Mouse (Mus musculus) midbrain, embryonic 14.5 days (tissue): ENCODE measurements around the gene Tmem41b. TPM values are rescaled to one million over a fixed set of nuclear protein-coding genes. Genes with fewer than 3 reads are reported as not detected.
A peak's percentile ranks its signal among the peaks of the same experiment; 100 is the strongest.
"Not testable (repeated sequence)": the region's sequence is repeated elsewhere in the genome, so short reads cannot be mapped to it uniquely, and the experiment has no call there.

Experiments
- ATAC-seq: fragments of 200-750 bp; cut with Nextera tagmentation; 2 replicates; pipeline ENCODE4 v1.8.0; 2017; ENCODE audit warnings: moderate number of reproducible peaks, moderate library complexity; ENCODE audit not compliant: low FRiP score, low TSS enrichment
- DNase-seq: peaks from one replicate; pipeline ENCODE4 v3.0.0-alpha.2; 2015
- H3K27ac ChIP-seq: fragments of 300-500 bp; sonication (generic); replicated peaks from 2 replicates; pipeline ENCODE4 v1.5.1; 2014; ENCODE audit warnings: mild to moderate bottlenecking, low read depth, low read length, moderate library complexity
- H3K27me3 ChIP-seq: fragments of 300-500 bp; sonication (generic); 2 replicates; pipeline ENCODE4 v1.6.1; 2014; ENCODE audit warnings: low read length, control low read depth, mixed read lengths; ENCODE audit not compliant: control insufficient read depth, insufficient read depth
- H3K36me3 ChIP-seq: fragments of 300-500 bp; sonication (generic); 2 replicates; pipeline ENCODE4 v1.6.1; 2014; ENCODE audit warnings: low read length, control low read depth; ENCODE audit not compliant: control insufficient read depth, insufficient read depth
- H3K4me1 ChIP-seq: fragments of 300-500 bp; sonication (generic); 2 replicates; pipeline ENCODE4 v1.6.1; 2014; ENCODE audit warnings: mild to moderate bottlenecking, antibody characterized with exemption, low read length, control low read depth; ENCODE audit not compliant: control insufficient read depth, insufficient read depth
- H3K4me2 ChIP-seq: fragments of 300-500 bp; sonication (generic); 2 replicates; pipeline ENCODE4 v1.6.1; 2014; ENCODE audit warnings: mild to moderate bottlenecking, low read length, moderate library complexity
- H3K4me3 ChIP-seq: fragments of 300-500 bp; sonication (generic); replicated peaks from 2 replicates; pipeline ENCODE4 v1.5.1; 2014; ENCODE audit warnings: low read depth, low read length
- H3K9ac ChIP-seq: fragments of 300-500 bp; sonication (generic); replicated peaks from 2 replicates; pipeline ENCODE4 v1.6.1; 2014; ENCODE audit warnings: mild to moderate bottlenecking, low read length, moderate library complexity
- H3K9me3 ChIP-seq: fragments of 300-500 bp; sonication (generic); 2 replicates; pipeline ENCODE4 v1.6.1; 2016; ENCODE audit warnings: low read length, control low read depth, mixed read lengths; ENCODE audit not compliant: control insufficient read depth
- WGBS: fragments of 180-500 bp; shearing (Covaris S2); extraction: QIAGEN DNeasy Blood & Tissue Kit; methylation state at CpG from one replicate; pipeline ENCODE4 v1.1.7; 2014; 5-methylcytosine and 5-hydroxymethylcytosine counted together
- polyA plus RNA-seq: library from polyadenylated mRNA; unstranded; fragments of >200 nt; fragmentation: Nextera tagmentation; extraction: Ambion mirVana; gene quantifications from 2 replicates; pipeline ENCODE4 v1.2.1, GENCODE M21; 2014

Gene Tmem41b
- polyA plus RNA-seq, 1 experiment from 2014 or later: 71.6 TPM

DNA sequence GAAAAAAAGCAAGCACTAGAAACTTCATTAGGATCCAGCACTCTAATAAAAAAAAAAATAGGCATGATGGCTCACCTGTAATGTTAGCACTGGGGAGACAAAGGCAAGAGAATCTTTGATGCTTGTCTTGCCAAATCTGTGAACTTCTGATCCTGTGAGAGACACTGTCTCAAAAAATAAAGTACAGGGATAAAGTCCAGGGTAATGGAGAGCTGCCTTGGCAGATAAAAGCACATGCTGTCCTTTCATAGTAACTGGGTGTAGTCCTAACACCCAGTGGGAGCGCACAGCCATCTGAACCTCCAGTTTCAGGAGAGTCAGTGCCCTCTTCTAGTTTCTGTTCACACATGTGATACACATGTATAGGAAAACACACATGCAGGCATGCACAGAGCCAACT lies 4.6 kb upstream of the Tmem41b start:
- H3K9ac ChIP-seq: no peak overlapping the region
- ATAC-seq: no peak
- no peak overlapping the region for H3K27ac ChIP-seq
- H3K4me2 ChIP-seq: no peak overlapping the region
- 90% methylated on average over 1 of the region's 1 CpGs for WGBS
- no peak for DNase-seq
- H3K27me3 ChIP-seq: no peaks in the 10 kb centered on the region
- no peaks in the 10 kb centered on the region for H3K36me3 ChIP-seq
- no peak overlapping the region for H3K4me3 ChIP-seq
- no peaks in the 10 kb centered on the region for H3K4me1 ChIP-seq
- no peaks in the 10 kb centered on the region for H3K9me3 ChIP-seq

- peaks cover 12% of the 10 kb centered on the region for H3K4me1 ChIP-seq
- ATAC-seq (peak; percentile 99), DNase-seq (peak; percentile 99)
- H3K4me3 ChIP-seq: peak overlapping the region; percentile 49
- H3K4me2 ChIP-seq: peak overlapping the region; percentile 73
- H3K27me3 ChIP-seq: no peaks in the 10 kb centered on the region
- WGBS: under 1% methylated on average over 43 of the region's 43 CpGs
- H3K9ac ChIP-seq: peak overlapping the region; percentile 64
- H3K9me3 ChIP-seq: no peaks in the 10 kb centered on the region
- H3K27ac ChIP-seq: peak overlapping the region; percentile 77
- peaks cover 11% of the 10 kb centered on the region for H3K36me3 ChIP-seq
These were observed 528 bp downstream of the Tmem41b start for GRCm38 (mm10) chr7:109986133-109986669.

- Histone ChIP-seq H3K27me3 (no peaks in the 10 kb centered on the region), H3K4me3 (peak overlapping the region; percentile 49), H3K9ac (peak overlapping the region; percentile 64), H3K36me3 (peaks cover 11% of the 10 kb centered on the region), H3K27ac (peak overlapping the region; percentile 66; the same call in 1 of the 2 replicates), H3K4me2 (peak overlapping the region; percentile 73), H3K9me3 (no peaks in the 10 kb centered on the region), H3K4me1 (peaks cover 12% of the 10 kb centered on the region)
- ATAC-seq (no peak), DNase-seq (peak; percentile 23)
- WGBS: under 1% methylated on average over 27 of the region's 27 CpGs
These were observed 1.0 kb downstream of the Tmem41b start for GRCm38 (mm10) chr7:109985661-109986132.

GRCm38 (mm10) chr7:109984608-109985007 lies 2.1 kb downstream of the Tmem41b start:
- H3K9me3 ChIP-seq, DNase-seq, H3K27ac ChIP-seq, H3K27me3 ChIP-seq, ATAC-seq, H3K9ac ChIP-seq: not testable (repeated sequence)
- peaks cover 12% of the 10 kb centered on the region for H3K4me1 ChIP-seq
- peak overlapping the region; percentile 49; the same call in 1 of the 2 replicates for H3K4me3 ChIP-seq
- H3K36me3 ChIP-seq: peaks cover 22% of the 10 kb centered on the region
- peak overlapping the region; percentile 73 for H3K4me2 ChIP-seq
- 58% methylated on average over 5 of the region's 5 CpGs for WGBS

GRCm38 (mm10) chr7:109977131-109977530 lies 9.6 kb downstream of the Tmem41b start:
- H3K9me3 ChIP-seq, H3K27me3 ChIP-seq, H3K9ac ChIP-seq, H3K4me2 ChIP-seq, H3K27ac ChIP-seq, H3K4me1 ChIP-seq, ATAC-seq, H3K4me3 ChIP-seq: not testable (repeated sequence)
- DNase-seq: peak; percentile 39
- 66% methylated on average over 5 of the region's 5 CpGs for WGBS
- H3K36me3 ChIP-seq: peaks cover 76% of the 10 kb centered on the region

DNA sequence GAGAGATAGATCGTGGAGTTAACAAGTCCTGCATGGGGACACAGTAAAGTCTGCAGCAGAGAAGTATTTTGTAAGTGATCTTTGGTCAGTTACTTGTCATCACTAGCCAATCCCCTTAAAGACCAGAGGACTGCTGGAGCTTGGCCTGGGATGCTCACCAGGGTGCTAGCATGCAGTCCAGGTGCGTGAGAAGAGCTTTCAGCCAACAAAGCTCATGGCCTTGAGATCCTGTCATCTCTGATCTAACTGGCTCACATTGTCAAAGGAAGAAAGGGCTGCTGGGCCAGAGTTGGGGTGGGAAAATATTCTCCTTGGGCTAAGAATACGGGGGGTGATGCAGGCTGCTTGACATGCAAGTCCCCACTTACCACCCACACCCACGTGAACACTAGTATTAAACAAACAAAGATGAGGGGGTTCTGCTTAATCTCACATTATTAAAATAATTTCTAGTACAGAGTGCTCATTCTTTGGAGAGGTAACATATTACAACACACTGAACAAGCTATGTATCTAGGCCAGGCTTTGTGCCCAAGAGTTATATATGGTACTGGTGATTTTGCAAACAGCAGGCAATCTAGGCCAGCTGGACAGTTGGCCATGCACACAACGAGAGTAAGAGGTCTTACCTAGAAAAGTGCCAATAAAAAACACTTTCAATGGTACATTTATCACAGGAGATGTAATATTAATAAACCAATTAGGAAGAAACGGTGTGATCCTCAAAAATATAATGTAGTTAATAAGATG lies 10.6 kb downstream of the Tmem41b start:
- H3K27me3 ChIP-seq: no peaks in the 10 kb centered on the region
- peaks cover 68% of the 10 kb centered on the region for H3K36me3 ChIP-seq
- DNase-seq (no peak), ATAC-seq (no peak)
- H3K4me2 ChIP-seq: no peak overlapping the region
- no peak overlapping the region for H3K27ac ChIP-seq
- H3K9ac ChIP-seq: no peak overlapping the region
- no peak overlapping the region for H3K4me3 ChIP-seq
- H3K4me1 ChIP-seq: no peaks in the 10 kb centered on the region
- no peaks in the 10 kb centered on the region for H3K9me3 ChIP-seq
- WGBS: 94% methylated on average over 6 of the region's 6 CpGs

GRCm38 (mm10) chr7:109969542-109969941 lies 17.2 kb downstream of the Tmem41b start:
- Histone ChIP-seq H3K4me1 (no peaks in the 10 kb centered on the region), H3K4me3 (no peak overlapping the region), H3K9ac (no peak overlapping the region), H3K9me3 (no peaks in the 10 kb centered on the region), H3K4me2 (no peak overlapping the region), H3K27me3 (no peaks in the 10 kb centered on the region), H3K36me3 (peaks cover 11% of the 10 kb centered on the region), H3K27ac (peak overlapping the region; percentile 60)
- no peak for DNase-seq
- no peak for ATAC-seq

DNA sequence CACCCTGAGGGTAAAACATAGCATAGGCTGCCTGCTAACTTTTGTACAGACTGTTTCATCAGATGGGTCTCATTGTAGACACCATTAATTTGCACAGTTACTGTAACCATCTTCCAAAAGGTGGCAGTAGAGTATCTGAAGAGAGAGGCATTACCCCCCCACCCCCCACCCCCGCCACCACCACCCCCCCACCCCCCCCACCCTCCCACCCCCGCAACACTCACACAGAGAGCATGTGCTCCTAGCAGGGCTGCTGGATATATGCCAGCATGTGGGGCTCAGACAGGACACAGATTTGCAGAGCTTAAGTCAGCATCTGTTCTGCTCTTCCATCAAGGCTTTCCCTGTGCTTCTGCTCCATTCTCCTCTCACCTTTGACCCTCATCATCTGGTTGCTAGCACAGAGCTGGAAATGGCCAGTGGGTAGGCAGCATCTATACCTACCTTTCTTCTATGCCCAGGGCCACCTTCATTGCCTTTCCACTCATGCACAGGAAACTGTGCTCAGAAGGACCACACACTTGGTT lies 17.7 kb downstream of the Tmem41b start:
- 6% methylated on average over 2 of the region's 2 CpGs for WGBS
- no peak overlapping the region for H3K4me2 ChIP-seq
- ATAC-seq (peak; percentile 84), DNase-seq (peak; percentile 82)
- H3K4me3 ChIP-seq: no peak overlapping the region
- no peaks in the 10 kb centered on the region for H3K4me1 ChIP-seq
- no peaks in the 10 kb centered on the region for H3K27me3 ChIP-seq
- H3K9me3 ChIP-seq: no peaks in the 10 kb centered on the region
- H3K27ac ChIP-seq: peak overlapping the region; percentile 73
- H3K9ac ChIP-seq: no peak overlapping the region
- peaks cover 11% of the 10 kb centered on the region for H3K36me3 ChIP-seq
